Mouse (Mus musculus) left cerebral cortex, postnatal 4 days (tissue): ENCODE measurements around the gene Vangl1. TPM values are rescaled to one million over a fixed set of nuclear protein-coding genes. Genes with fewer than 3 reads are reported as not detected.
A peak's percentile ranks its signal among the peaks of the same experiment; 100 is the strongest.
"Not testable (repeated sequence)": the region's sequence is repeated elsewhere in the genome, so short reads cannot be mapped to it uniquely, and the experiment has no call there.

ENCODE experiments used
- DNase-seq: peaks from one replicate; pipeline ENCODE4 v3.0.0-alpha.2; 2022
- intact Hi-C: fragments of 180-260 bp; cut with DNase I; formaldehyde crosslinking; loops from one replicate; pipeline ENCODE4 v1.15.1; 2025
- total RNA-seq, 2 experiments: library from RNA; stranded (reverse); gene quantifications; 2 replicates each; pipeline ENCODE4 v1.2.3; 2021

The Vangl1 gene
- total RNA-seq: 10 to 100 TPM; 10.4 to 12.8 TPM

- DNase-seq: peak; percentile 70
- intact Hi-C loops: no loop called here
Observed at GRCm38 (mm10) chr3:102203781-102204721, at the start of gene Vangl1. Gene Vangl1, minus strand, starts transcription at chr3:102204693.

DNA sequence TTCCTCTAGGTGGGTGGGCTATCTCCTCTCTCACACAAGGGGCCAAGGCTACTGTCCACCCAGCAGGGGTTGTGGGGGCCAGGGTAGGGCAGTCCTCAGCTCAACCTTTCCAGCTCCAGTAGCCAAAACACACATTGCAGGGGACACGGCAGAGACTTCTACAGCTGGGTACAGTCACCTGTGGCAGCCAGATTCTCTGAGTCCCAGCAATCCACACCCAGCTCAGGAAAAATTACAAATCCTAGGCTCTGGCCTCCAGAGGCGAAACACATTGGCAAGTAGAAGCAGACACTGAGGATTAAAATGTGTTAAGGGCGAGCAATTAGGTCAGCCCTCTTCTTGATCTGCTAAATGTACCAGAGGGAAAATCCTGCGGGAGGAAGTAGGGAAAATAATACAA lies 49.1 kb upstream of the Vangl1 start:
- DNase-seq: no peak
- intact Hi-C loops: loop anchor here (5.0 kb wide), 2 partner anchors 439 to 549 kb away; no protein-coding TSS in a partner anchor

DNA sequence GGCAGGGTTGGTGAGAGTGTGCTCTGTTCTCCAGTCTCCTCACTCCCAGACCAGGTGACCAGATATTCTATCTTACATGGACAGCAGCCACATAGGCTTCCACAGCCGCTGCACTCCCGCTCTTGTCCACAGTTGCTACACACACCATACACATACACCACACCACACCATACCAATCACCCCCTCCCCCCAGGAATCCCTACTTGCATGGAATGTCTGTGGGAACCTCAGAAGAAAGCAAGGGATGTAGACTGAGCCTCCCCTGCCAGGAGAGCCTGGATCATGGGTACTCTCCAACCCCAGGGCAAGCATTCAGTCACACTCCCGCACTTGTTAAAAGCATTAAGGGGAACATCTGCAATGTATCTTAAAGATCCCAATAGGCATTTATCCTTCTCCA lies 48.4 kb upstream of the Vangl1 start:
- intact Hi-C loops: loop anchor here (5.0 kb wide), 2 partner anchors 439 to 549 kb away; no protein-coding TSS in a partner anchor
- DNase-seq: no peak

GRCm38 (mm10) chr3:102250873-102251272 lies 46.4 kb upstream of the Vangl1 start:
- no peak for DNase-seq
- intact Hi-C loops: loop anchor here (5.0 kb wide), 2 partner anchors 441 to 551 kb away; no protein-coding TSS in a partner anchor

- intact Hi-C loops: loop anchor here (10.0 kb wide), 1 partner anchor 365 kb away; no protein-coding TSS in a partner anchor
- peak; percentile 58 for DNase-seq
Observed at GRCm38 (mm10) chr3:102249401-102249991, 45.0 kb upstream of the Vangl1 start.

DNA sequence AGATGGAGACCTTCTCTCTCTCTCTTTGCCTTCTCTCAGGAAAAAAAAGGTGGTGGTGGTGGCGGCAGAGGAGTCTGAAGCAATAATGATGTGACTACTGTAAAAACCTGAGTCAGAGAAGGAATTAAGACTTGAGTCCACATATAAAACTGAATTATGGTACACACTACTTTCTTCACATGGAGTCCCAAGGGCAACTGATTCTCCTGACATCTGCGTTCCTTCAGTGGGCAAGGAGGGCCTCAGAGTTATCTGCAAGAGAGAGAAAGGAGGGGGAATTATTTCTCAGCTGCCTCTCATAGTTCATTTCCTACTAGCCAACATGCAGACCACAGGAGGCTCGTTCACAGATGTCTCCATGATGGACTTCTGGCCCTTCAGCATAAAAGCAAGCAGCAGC lies 40.1 kb upstream of the Vangl1 start:
- intact Hi-C loops: loop anchor here (10.0 kb wide), 1 partner anchor 360 kb away; no protein-coding TSS in a partner anchor

GRCm38 (mm10) chr3:102242854-102243253 lies 38.4 kb upstream of the Vangl1 start:
- intact Hi-C loops: loop anchor here (2.0 to 10.0 kb wide), 2 partner anchors 160 to 358 kb away; no protein-coding TSS in a partner anchor
- peak; percentile 43 for DNase-seq

More for the DNA sequence above, 40.1 kb upstream of the Vangl1 start:
- DNase-seq: no peak

DNA sequence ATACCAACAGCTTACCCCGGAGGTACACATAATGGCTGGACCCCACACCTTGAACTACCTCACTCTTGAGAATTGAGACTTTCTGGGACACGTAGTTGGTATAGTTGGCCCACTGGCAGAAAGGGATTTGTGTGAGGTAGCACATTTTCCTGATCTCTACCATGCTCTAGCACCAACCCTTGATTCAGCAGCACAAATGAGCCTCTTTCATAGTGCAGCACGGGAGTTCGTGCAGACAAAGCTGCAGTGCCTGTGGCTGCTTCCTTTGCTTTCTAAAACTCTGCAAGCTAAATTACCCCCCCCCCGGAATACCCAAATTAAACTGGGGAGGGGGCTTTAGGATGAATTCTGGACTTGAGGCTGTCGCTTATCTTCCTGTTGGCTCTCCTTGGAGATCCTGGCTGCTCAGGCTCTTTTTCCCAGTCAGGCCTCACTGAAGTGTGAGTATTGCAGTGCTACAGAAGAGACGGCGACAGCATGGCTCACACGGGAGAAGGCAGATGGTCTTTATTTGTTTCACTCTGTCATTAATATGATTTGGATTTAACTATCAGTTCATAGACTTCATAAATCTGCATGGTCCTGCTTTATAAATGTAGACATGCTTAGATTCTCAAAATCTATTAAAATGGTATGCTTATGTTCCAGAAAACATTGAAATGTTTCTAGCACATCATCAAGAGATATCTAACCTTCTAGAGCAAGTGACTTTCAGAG lies 27.1 kb upstream of the Vangl1 start:
- intact Hi-C loops: no loop called here
- no peak for DNase-seq

GRCm38 (mm10) chr3:102222756-102223155 lies 18.3 kb upstream of the Vangl1 start:
- intact Hi-C loops: no loop called here

GRCm38 (mm10) chr3:102218301-102218700 lies 13.8 kb upstream of the Vangl1 start:
- intact Hi-C loops: no loop called here
- DNase-seq: no peak

More at GRCm38 (mm10) chr3:102222756-102223155, 18.3 kb upstream of the Vangl1 start:
- no peak for DNase-seq

- no peak for DNase-seq
- intact Hi-C loops: no loop called here
Observed at GRCm38 (mm10) chr3:102214736-102215135, 10.2 kb upstream of the Vangl1 start.

- no peak for DNase-seq
- intact Hi-C loops: no loop called here
Observed at GRCm38 (mm10) chr3:102214299-102214698, 9.8 kb upstream of the Vangl1 start.

GRCm38 (mm10) chr3:102212896-102213295 lies 8.4 kb upstream of the Vangl1 start:
- no peak for DNase-seq
- intact Hi-C loops: no loop called here

- intact Hi-C loops: no loop called here
- no peak for DNase-seq
Observed at GRCm38 (mm10) chr3:102212336-102212735, 7.8 kb upstream of the Vangl1 start.

DNA sequence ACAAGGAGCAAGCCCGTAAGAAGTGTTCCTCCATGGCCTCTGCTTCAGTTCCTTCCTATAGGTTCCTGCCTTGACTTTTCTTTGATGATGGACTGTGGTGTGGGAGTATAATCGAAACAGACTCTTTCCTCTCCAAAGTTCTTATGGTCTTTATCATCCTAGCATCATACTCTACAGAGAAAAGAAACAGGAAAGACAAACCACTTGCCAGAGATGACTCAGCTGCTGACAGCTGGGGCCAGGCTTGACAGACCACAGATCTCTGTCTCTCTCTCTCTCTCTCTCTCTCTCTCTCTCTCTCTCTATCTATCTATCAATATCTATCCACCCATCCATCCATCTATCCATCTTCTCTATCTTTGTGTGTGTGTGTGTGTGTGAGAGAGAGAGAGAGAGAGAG lies 6.8 kb upstream of the Vangl1 start:
- intact Hi-C loops: no loop called here
- no peak for DNase-seq

- DNase-seq: peak; percentile 37
- intact Hi-C loops: no loop called here
Observed at GRCm38 (mm10) chr3:102210775-102211174, 6.3 kb upstream of the Vangl1 start.

- intact Hi-C loops: no loop called here
- DNase-seq: no peak
Observed at GRCm38 (mm10) chr3:102208861-102209260, 4.4 kb upstream of the Vangl1 start.

GRCm38 (mm10) chr3:102205458-102205830 lies 951 bp upstream of the Vangl1 start:
- intact Hi-C loops: no loop called here
- DNase-seq: no peak

DNA sequence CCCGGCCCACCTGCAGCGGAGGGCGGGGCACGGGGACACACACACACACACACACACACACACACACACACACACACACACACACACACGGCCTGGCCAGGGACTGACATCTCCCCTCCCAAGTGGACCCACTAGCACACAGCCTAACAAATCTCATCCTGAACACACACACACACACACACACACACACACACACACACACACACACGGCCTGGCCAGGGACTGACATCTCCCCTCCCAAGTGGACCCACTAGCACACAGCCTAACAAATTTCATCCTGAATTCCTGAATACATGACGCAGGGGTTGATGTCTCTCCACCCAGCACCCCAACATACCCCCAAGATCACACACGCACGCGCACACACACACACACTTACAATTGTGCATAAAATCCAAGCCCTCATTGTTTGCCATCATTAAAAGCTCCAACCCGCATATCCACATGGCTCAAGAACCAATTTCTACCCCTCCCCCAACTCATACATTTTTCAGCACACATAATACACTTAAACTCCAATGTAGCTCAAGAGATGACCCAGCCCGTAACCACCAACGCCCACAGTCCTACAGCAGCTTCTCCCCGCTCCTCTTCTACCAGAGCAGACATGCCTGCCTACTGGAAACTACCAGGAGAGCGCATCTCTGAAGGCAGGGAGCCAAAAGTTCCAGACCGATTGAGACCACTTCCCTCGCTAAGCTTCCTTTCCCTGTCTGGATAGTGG lies 403 bp upstream of the Vangl1 start:
- intact Hi-C loops, DNase-seq: not testable (repeated sequence)

DNA sequence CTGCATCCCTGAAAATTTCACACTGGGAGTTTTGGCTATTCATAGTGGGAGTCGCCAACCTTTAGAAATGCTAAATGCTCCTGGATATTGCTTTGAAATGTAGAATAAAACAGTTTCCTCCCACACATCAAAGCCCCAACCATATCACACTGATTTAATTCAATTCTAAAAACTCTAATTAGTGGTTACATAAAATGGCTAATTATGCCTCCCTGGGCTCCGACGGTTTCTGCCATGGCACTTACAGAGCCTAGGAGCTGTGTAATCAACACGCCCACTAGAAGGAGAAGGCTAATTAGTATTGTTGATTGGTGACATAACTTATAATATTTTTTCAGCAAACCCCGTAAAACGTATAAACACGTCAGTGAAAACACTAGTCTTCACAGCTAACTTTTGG lies 1.4 kb downstream of the Vangl1 start:
- intact Hi-C loops: no loop called here
- no peak for DNase-seq
